Mouse (Mus musculus) brain, adult 2 months (tissue): Measurements from ENCODE around the gene Slc6a14.

Source experiments
- DNase-seq: peaks from one replicate; pipeline ENCODE4 v3.0.0; 2011; ENCODE audit warnings: low read depth, low spot score

The Slc6a14 gene

GRCm38 (mm10) chrX:21714829-21715228 lies at the start of gene Slc6a14:
Slc6a14 (plus strand) TSS chrX:21714896.
- DNase-seq: no peak

GRCm38 (mm10) chrX:21670896-21671295 lies 43.8 kb upstream of the Slc6a14 start:
- DNase-seq: no peak

- DNase-seq: no peak
These were observed 19.5 kb upstream of the Slc6a14 start for GRCm38 (mm10) chrX:21695220-21695619.

- DNase-seq: no peak
These were observed 19.0 kb upstream of the Slc6a14 start for GRCm38 (mm10) chrX:21695687-21696086.

GRCm38 (mm10) chrX:21701646-21702045 lies 13.1 kb upstream of the Slc6a14 start:
- no peak for DNase-seq

- DNase-seq: no peak
These were observed 10.2 kb upstream of the Slc6a14 start for GRCm38 (mm10) chrX:21704470-21704869.

- no peak for DNase-seq
These were observed 597 bp downstream of the Slc6a14 start for GRCm38 (mm10) chrX:21715293-21715692.

- no peak for DNase-seq
These were observed 2.2 kb downstream of the Slc6a14 start for GRCm38 (mm10) chrX:21716885-21717284.

GRCm38 (mm10) chrX:21744997-21745396 lies 30.3 kb downstream of the Slc6a14 start, which contains the start of gene Gm28269:
Gm28269 (minus strand) TSS chrX:21745097.
- DNase-seq: no peak
